Mouse (Mus musculus): Measurements from ENCODE around the gene Gm5901.

DNA sequence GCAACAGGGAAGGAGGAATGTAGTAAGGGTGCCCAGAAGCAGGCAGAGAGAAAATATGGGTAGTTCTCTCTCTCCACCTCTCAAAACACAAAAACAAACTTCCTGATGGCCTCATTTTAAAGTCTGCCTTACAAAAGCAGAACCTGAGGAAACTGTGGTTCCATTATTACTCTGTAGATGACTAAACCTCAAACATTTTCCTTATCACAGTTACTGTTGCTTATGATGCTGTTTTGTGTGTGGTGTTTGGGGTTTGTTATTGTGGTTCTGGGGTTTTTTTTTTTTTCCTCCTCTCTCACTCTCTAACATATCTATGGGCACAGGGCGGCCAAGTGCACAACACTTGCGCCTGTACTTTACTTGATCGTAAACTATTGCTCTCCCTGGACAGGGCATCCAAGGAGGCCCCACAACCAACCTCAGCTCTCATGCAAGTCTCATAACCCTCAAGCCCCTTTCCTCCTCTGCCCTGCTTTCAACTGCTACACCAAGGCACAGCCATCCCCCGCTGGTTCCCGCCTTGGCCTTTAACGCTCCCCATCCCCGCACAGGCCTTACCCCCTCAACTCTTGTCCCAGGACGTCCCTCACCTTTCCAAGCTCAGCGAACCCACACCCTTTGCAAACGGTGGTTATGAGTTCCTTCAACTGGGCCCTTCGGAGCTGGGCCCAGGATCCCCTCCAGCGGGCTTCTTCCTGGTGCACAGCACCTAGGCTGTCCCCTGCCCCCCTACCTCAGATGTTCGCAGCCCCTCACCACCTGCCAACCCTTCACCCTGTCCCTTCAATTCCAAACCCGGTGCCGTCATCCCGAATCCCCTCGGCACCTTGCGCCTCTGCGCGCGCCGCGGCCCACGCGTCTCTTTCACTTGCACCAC, 24.5 kb downstream of the Gm5901 start:
- TF ChIP-seq CTCF (IDR thresholded peaks at IDR 0.05; ENCODE audit: control insufficient read depth, insufficient read depth, insufficient read length) = no peak
- TF ChIP-seq USF1 (IDR thresholded peaks at IDR 0.05; ENCODE audit: low read depth) = no peak

Data from C2C12 (cell line).